Mouse (Mus musculus): ENCODE results near the gene Evx2.

DNA sequence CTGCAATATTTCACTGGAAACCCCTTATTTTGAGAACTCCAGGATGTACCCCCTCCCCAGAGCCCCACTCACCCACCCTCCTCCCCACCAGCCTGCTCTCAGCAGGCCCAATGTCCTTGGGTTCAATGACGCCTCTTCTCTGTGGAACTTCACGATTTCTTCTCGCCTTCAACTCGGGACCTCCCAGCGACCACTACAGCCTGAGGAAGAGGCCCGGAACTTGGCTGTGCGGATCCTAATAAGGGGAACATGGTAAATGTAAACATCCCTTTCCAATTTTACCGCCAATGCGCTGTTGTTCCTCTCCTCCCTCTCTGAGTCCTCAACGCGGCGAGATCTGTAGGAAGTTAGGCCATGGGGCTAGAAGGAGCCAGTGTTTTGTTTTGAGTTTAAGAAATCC is 24.7 kb upstream of the Evx2 start:
- no peak for TF ChIP-seq CTCF (IDR thresholded peaks at IDR 0.05; ENCODE audit: low read depth)
- no peak for TF ChIP-seq EP300 (IDR thresholded peaks at IDR 0.05; ENCODE audit: low read depth)
